Mouse (Mus musculus): ENCODE data around the gene Saxo2.
A peak's percentile ranks its signal among the peaks of the same experiment; 100 is the strongest.

DNA sequence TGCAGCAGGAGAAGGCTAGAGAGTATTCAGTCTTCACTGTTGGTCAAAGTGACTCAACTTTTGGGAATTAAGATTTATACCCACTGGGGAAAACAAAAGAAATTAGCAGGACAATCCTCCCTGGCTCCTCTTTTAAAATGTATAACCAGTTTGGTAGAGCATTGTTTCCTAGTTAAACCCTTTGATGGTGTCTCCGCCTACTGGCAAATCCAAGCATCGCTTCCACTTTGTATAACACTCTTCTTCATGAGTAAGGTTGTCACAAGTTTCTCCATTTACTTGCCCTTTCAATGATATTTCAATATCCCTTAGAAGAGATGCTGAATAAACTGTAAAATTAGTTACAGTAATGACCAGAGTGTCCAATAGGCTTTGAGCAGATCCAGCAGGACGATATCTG, 38.7 kb downstream of the Saxo2 start:
- TF ChIP-seq CTCF (IDR thresholded peaks at IDR 0.05) (peak; percentile 43), POLR2A (IDR thresholded peaks at IDR 0.05; ENCODE audit: insufficient read depth, low read depth, low read length) (no peak)

All from heart, adult 2 months (tissue).